Mouse (Mus musculus) heart, postnatal 10 days (tissue): ENCODE data around the gene Fcrl6. TPM values are rescaled to one million over a fixed set of nuclear protein-coding genes. Genes with fewer than 3 reads are reported as not detected.
A peak's percentile ranks its signal among the peaks of the same experiment; 100 is the strongest.

Experiments
- DNase-seq, 2 experiments: peaks; one replicate each; pipeline ENCODE4 v3.0.0; 2021
- intact Hi-C: fragments of 180-260 bp; cut with DNase I; formaldehyde crosslinking; loops from one replicate; pipeline ENCODE4 v1.15.1; 2025
- total RNA-seq, 2 experiments: library from RNA; stranded (reverse); gene quantifications; 2 replicates each; pipeline ENCODE4 v1.2.3; 2021

The Fcrl6 gene
- total RNA-seq = not detected

- intact Hi-C loops = no loop called here
- DNase-seq = no peak
Measured at GRCm38 (mm10) chr1:172602326-172602725, at the start of gene Fcrl6. TSS of gene Fcrl6 (minus strand) at chr1:172602551.

- no peak for DNase-seq
- intact Hi-C loops = no loop called here
Measured at GRCm38 (mm10) chr1:172651288-172651987, 49.1 kb upstream of the Fcrl6 start.

GRCm38 (mm10) chr1:172650519-172651287, 48.4 kb upstream of the Fcrl6 start:
- DNase-seq = peak in 1 of 2 experiments; percentile 53
- intact Hi-C loops = no loop called here

GRCm38 (mm10) chr1:172649396-172649795, 47.0 kb upstream of the Fcrl6 start:
- intact Hi-C loops = no loop called here
- no peak for DNase-seq

GRCm38 (mm10) chr1:172647236-172647635, 44.9 kb upstream of the Fcrl6 start:
- DNase-seq = no peak
- intact Hi-C loops = no loop called here

- intact Hi-C loops = loop anchor here (10.0 kb wide), 1 partner anchor 756 kb away; no protein-coding TSS in a partner anchor
- DNase-seq = peak in 1 of 2 experiments; percentile 18
Measured at GRCm38 (mm10) chr1:172638781-172639180, 36.4 kb upstream of the Fcrl6 start.

- intact Hi-C loops = loop anchor here (10.0 kb wide), 1 partner anchor 757 kb away; no protein-coding TSS in a partner anchor
Measured at GRCm38 (mm10) chr1:172637801-172638200, 35.5 kb upstream of the Fcrl6 start.

GRCm38 (mm10) chr1:172636266-172636665, 33.9 kb upstream of the Fcrl6 start:
- intact Hi-C loops = loop anchor here (10.0 kb wide), 1 partner anchor 759 kb away; no protein-coding TSS in a partner anchor

More at GRCm38 (mm10) chr1:172637801-172638200, 35.5 kb upstream of the Fcrl6 start:
- no peak for DNase-seq

GRCm38 (mm10) chr1:172635258-172635657, 32.9 kb upstream of the Fcrl6 start:
- no peak for DNase-seq
- intact Hi-C loops = loop anchor here (10.0 kb wide), 1 partner anchor 760 kb away; no protein-coding TSS in a partner anchor

More at GRCm38 (mm10) chr1:172636266-172636665, 33.9 kb upstream of the Fcrl6 start:
- no peak for DNase-seq

GRCm38 (mm10) chr1:172634136-172634535, 31.8 kb upstream of the Fcrl6 start:
- intact Hi-C loops = loop anchor here (10.0 kb wide), 1 partner anchor 761 kb away; no protein-coding TSS in a partner anchor
- no peak for DNase-seq

- intact Hi-C loops = loop anchor here (1.0 to 10.0 kb wide), 4 partner anchors 13 to 762 kb away; no protein-coding TSS in a partner anchor
- DNase-seq = peak; percentile 97
Measured at GRCm38 (mm10) chr1:172632451-172633326, 30.3 kb upstream of the Fcrl6 start, which contains the start of gene Dusp23. TSS of gene Dusp23 (minus strand) at chr1:172632962.

GRCm38 (mm10) chr1:172631721-172632120, 29.4 kb upstream of the Fcrl6 start:
- DNase-seq = no peak
- intact Hi-C loops = loop anchor here (10.0 kb wide), 1 partner anchor 763 kb away; no protein-coding TSS in a partner anchor

GRCm38 (mm10) chr1:172629831-172630230, 27.5 kb upstream of the Fcrl6 start:
- DNase-seq = no peak
- intact Hi-C loops = loop anchor here (10.0 kb wide), 1 partner anchor 765 kb away; no protein-coding TSS in a partner anchor

GRCm38 (mm10) chr1:172626306-172626705, 24.0 kb upstream of the Fcrl6 start:
- intact Hi-C loops = no loop called here
- no peak for DNase-seq

GRCm38 (mm10) chr1:172624081-172624480, 21.7 kb upstream of the Fcrl6 start:
- intact Hi-C loops = no loop called here

GRCm38 (mm10) chr1:172623599-172623998, 21.2 kb upstream of the Fcrl6 start:
- intact Hi-C loops = no loop called here
- DNase-seq = no peak

More at GRCm38 (mm10) chr1:172624081-172624480, 21.7 kb upstream of the Fcrl6 start:
- no peak for DNase-seq

- intact Hi-C loops = loop anchor here (1.0 to 5.0 kb wide), 2 partner anchors 14 to 207 kb away; no protein-coding TSS in a partner anchor
- DNase-seq = peak; percentile 76 to 84
Measured at GRCm38 (mm10) chr1:172619235-172619634, 16.9 kb upstream of the Fcrl6 start.

GRCm38 (mm10) chr1:172618141-172618540, 15.8 kb upstream of the Fcrl6 start:
- intact Hi-C loops = loop anchor here (5.0 kb wide), 1 partner anchor 206 kb away; no protein-coding TSS in a partner anchor

GRCm38 (mm10) chr1:172617365-172618076, 15.2 kb upstream of the Fcrl6 start:
- intact Hi-C loops = loop anchor here (5.0 kb wide), 1 partner anchor 205 kb away; no protein-coding TSS in a partner anchor

More at GRCm38 (mm10) chr1:172618141-172618540, 15.8 kb upstream of the Fcrl6 start:
- DNase-seq = no peak

More at GRCm38 (mm10) chr1:172617365-172618076, 15.2 kb upstream of the Fcrl6 start:
- no peak for DNase-seq
